Mouse (Mus musculus) B cell, adult 67 days (primary cell): ENCODE measurements around the gene Tmem132d. TPM values are rescaled to one million over a fixed set of nuclear protein-coding genes. Genes with fewer than 3 reads are reported as not detected.

ENCODE experiments used
- total RNA-seq, 2 experiments: library from RNA; stranded (reverse); gene quantifications; 4 replicates each; pipeline ENCODE4 v1.2.4; 2023

The Tmem132d gene
- total RNA-seq = not detected

GRCm38 (mm10) chr5:128432916-128433315 lies at the start of gene Tmem132d:
Gene Tmem132d, minus strand, starts transcription at chr5:128433077.

Other genes starting within 250 kb of the Tmem132d start
- gene Fzd10, start 167.8 kb upstream of the Tmem132d start, total RNA-seq = under 1 TPM in 1 of 2 experiments, not detected in 1; 0.17 TPM